Mouse (Mus musculus) frontal cortex, postnatal 14 days (tissue): ENCODE measurements around the gene Clec1a.
A peak's percentile ranks its signal among the peaks of the same experiment; 100 is the strongest.
"Not testable (repeated sequence)": the region's sequence is repeated elsewhere in the genome, so short reads cannot be mapped to it uniquely, and the experiment has no call there.

Experiments
- DNase-seq, 2 experiments: peaks; one replicate each; pipeline ENCODE4 v3.0.0; 2022; ENCODE audit warnings: low spot score in 2 of 2

Clec1a gene

GRCm38 (mm10) chr6:129451411-129452039 is at the start of gene Clec1a:
Gene Clec1a, minus strand, starts transcription at chr6:129452000.
- DNase-seq = no peak

- DNase-seq = not testable (repeated sequence)
Measured at GRCm38 (mm10) chr6:129499516-129499915, 47.7 kb upstream of the Clec1a start.

GRCm38 (mm10) chr6:129497345-129498218 is 45.8 kb upstream of the Clec1a start:
- no peak for DNase-seq

- DNase-seq = no peak
Measured at GRCm38 (mm10) chr6:129494924-129495323, 43.1 kb upstream of the Clec1a start.

- DNase-seq = no peak
Measured at GRCm38 (mm10) chr6:129480089-129480958, 28.5 kb upstream of the Clec1a start.

- no peak for DNase-seq
Measured at GRCm38 (mm10) chr6:129476404-129477126, 24.8 kb upstream of the Clec1a start.

GRCm38 (mm10) chr6:129472627-129473026 is 20.8 kb upstream of the Clec1a start:
- DNase-seq = no peak

GRCm38 (mm10) chr6:129471386-129471785 is 19.6 kb upstream of the Clec1a start:
- no peak for DNase-seq

- DNase-seq = no peak
Measured at GRCm38 (mm10) chr6:129449743-129450142, 2.1 kb downstream of the Clec1a start.

GRCm38 (mm10) chr6:129438033-129438432 is 13.8 kb downstream of the Clec1a start:
- DNase-seq = no peak

- DNase-seq = no peak
Measured at GRCm38 (mm10) chr6:129436025-129436424, 15.8 kb downstream of the Clec1a start.

- DNase-seq = no peak
Measured at GRCm38 (mm10) chr6:129434239-129434638, 17.6 kb downstream of the Clec1a start.

- DNase-seq = no peak
Measured at GRCm38 (mm10) chr6:129427281-129427680, 24.5 kb downstream of the Clec1a start.

- no peak for DNase-seq
Measured at GRCm38 (mm10) chr6:129425812-129426211, 26.0 kb downstream of the Clec1a start.

GRCm38 (mm10) chr6:129425217-129425616 is 26.6 kb downstream of the Clec1a start:
- DNase-seq = no peak

GRCm38 (mm10) chr6:129423734-129424072 is 28.1 kb downstream of the Clec1a start:
- peak; percentile 54 to 59 for DNase-seq

- no peak for DNase-seq
Measured at GRCm38 (mm10) chr6:129423040-129423733, 28.6 kb downstream of the Clec1a start.

GRCm38 (mm10) chr6:129422311-129422710 is 29.5 kb downstream of the Clec1a start:
- no peak for DNase-seq

- DNase-seq = no peak
Measured at GRCm38 (mm10) chr6:129414177-129414576, 37.6 kb downstream of the Clec1a start.

GRCm38 (mm10) chr6:129408562-129408961 is 43.2 kb downstream of the Clec1a start, which contains the start of gene Clec9a:
Gene Clec9a, plus strand, starts transcription at chr6:129408862.
- DNase-seq = no peak

- DNase-seq = no peak
Measured at GRCm38 (mm10) chr6:129407324-129407723, 44.5 kb downstream of the Clec1a start.
